Mouse (Mus musculus) intestine, postnatal 0 days (tissue): ENCODE measurements around the gene Mapk13. TPM values are rescaled to one million over a fixed set of nuclear protein-coding genes. Genes with fewer than 3 reads are reported as not detected.

ENCODE experiments used
- ATAC-seq: fragments of 200-750 bp; cut with Nextera tagmentation; 2 replicates; pipeline ENCODE4 v1.8.0; 2017; ENCODE audit warnings: mild to moderate bottlenecking, moderate TSS enrichment, moderate library complexity
- H3K27ac ChIP-seq: fragments of 300-500 bp; sonication (generic); 2 replicates; pipeline ENCODE4 v1.5.1; 2014; ENCODE audit warnings: mild to moderate bottlenecking, low read depth, low read length, moderate library complexity
- H3K27me3 ChIP-seq: fragments of 300-500 bp; sonication (generic); replicated peaks from 2 replicates; pipeline ENCODE4 v1.6.1; 2014; ENCODE audit warnings: low read length, mixed read lengths; ENCODE audit not compliant: control insufficient read depth, insufficient read depth
- H3K36me3 ChIP-seq: fragments of 300-500 bp; sonication (generic); 2 replicates; pipeline ENCODE4 v1.6.1; 2014; ENCODE audit warnings: mild to moderate bottlenecking, moderate library complexity; ENCODE audit not compliant: control insufficient read depth, insufficient read depth
- H3K4me1 ChIP-seq: fragments of 300-500 bp; sonication (generic); replicated peaks from 2 replicates; pipeline ENCODE4 v1.6.1; 2014; ENCODE audit warnings: antibody characterized with exemption, low read length, mixed read lengths; ENCODE audit not compliant: control insufficient read depth, insufficient read depth
- H3K4me2 ChIP-seq: fragments of 300-500 bp; sonication (generic); replicated peaks from 2 replicates; pipeline ENCODE4 v1.6.1; 2014; ENCODE audit warnings: low read depth, mild to moderate bottlenecking, moderate library complexity
- H3K4me3 ChIP-seq: fragments of 300-500 bp; sonication (generic); 2 replicates; pipeline ENCODE4 v1.5.1; 2014; ENCODE audit warnings: low read depth, low read length
- H3K9ac ChIP-seq: fragments of 300-500 bp; sonication (generic); 2 replicates; pipeline ENCODE4 v1.6.1; 2014; ENCODE audit warnings: mild to moderate bottlenecking, low read depth, low read length
- H3K9me3 ChIP-seq: fragments of 300-500 bp; sonication (generic); 2 replicates; pipeline ENCODE4 v1.6.1; 2016; ENCODE audit warnings: mixed run types; ENCODE audit not compliant: control insufficient read depth
- CTCF ChIP-seq: sonication (generic); IDR thresholded peaks from 2 replicates; pipeline ENCODE4 v1.5.1; 2016; ENCODE audit warnings: low read depth, mild to moderate bottlenecking, control low read depth, antibody characterized with exemption, moderate library complexity
- WGBS: fragments of 180-500 bp; shearing (Covaris S2); extraction: QIAGEN DNeasy Blood & Tissue Kit; methylation state at CpG from one replicate; pipeline ENCODE4 v1.1.7; 2014; 5-methylcytosine and 5-hydroxymethylcytosine counted together
- polyA plus RNA-seq: library from polyadenylated mRNA; unstranded; fragments of >200 nt; fragmentation: Nextera tagmentation; extraction: Ambion mirVana; gene quantifications from 2 replicates; pipeline ENCODE4 v1.2.1, GENCODE M21; 2015

Gene Mapk13
- polyA plus RNA-seq, 1 experiment from 2014 or later: 204 TPM

DNA sequence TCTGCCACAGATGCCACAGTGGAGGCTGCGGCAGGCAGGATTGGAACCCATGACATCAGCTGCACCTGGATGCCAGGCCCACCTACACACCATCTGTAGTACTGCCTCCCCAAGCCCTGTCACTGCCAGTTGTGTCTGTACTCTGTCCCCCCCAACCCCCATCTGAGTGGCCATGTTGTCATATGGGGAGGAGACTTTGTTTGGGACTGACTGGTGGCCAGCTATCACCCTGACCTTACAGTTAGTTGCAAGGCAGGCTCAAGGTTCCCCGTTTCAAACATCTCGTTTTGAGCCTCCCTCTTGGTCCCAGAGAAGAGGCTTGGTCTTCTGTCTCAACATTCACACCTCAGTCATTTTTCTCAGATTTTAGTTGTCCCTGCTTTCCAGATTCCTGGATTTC lies 10.6 kb downstream of the Mapk13 start:
- no peak for TF ChIP-seq CTCF
- no peak overlapping the region for H3K9ac ChIP-seq
- H3K4me2 ChIP-seq: no peak overlapping the region
- H3K4me1 ChIP-seq: no peaks in the 10 kb centered on the region
- no peaks in the 10 kb centered on the region for H3K9me3 ChIP-seq
- H3K27me3 ChIP-seq: no peaks in the 10 kb centered on the region
- H3K27ac ChIP-seq: no peak overlapping the region
- WGBS: 92% methylated on average over 3 of the region's 3 CpGs
- H3K4me3 ChIP-seq: no peak overlapping the region
- H3K36me3 ChIP-seq: peaks cover 28% of the 10 kb centered on the region
- no peak for ATAC-seq

DNA sequence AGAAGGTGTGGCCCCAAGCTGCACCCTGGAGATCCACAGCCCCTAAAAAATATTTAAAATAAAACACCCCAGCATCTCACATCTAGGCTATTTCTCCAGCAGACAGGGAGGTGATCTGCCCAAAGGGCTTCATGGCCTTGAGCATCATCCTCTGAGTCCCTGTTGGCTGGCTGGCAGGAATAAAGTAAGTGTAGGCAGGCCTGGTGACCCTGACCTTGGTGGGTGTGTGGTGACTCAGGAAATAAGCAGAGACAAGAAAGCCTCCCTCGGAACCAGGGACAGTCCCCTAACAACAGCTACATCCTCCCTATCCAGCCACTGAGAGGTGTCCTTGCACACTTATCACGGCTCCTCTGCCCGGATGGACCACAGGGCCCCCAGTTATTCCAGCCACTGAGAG lies 11.7 kb downstream of the Mapk13 start:
- Histone ChIP-seq H3K27me3 (no peaks in the 10 kb centered on the region), H3K4me2 (no peak overlapping the region), H3K27ac (no peak overlapping the region), H3K36me3 (peaks cover 26% of the 10 kb centered on the region), H3K9ac (no peak overlapping the region), H3K4me3 (no peak overlapping the region), H3K9me3 (no peaks in the 10 kb centered on the region), H3K4me1 (no peaks in the 10 kb centered on the region)
- 48% methylated on average over 3 of the region's 3 CpGs for WGBS
- ATAC-seq: no peak
- TF ChIP-seq CTCF: no peak

DNA sequence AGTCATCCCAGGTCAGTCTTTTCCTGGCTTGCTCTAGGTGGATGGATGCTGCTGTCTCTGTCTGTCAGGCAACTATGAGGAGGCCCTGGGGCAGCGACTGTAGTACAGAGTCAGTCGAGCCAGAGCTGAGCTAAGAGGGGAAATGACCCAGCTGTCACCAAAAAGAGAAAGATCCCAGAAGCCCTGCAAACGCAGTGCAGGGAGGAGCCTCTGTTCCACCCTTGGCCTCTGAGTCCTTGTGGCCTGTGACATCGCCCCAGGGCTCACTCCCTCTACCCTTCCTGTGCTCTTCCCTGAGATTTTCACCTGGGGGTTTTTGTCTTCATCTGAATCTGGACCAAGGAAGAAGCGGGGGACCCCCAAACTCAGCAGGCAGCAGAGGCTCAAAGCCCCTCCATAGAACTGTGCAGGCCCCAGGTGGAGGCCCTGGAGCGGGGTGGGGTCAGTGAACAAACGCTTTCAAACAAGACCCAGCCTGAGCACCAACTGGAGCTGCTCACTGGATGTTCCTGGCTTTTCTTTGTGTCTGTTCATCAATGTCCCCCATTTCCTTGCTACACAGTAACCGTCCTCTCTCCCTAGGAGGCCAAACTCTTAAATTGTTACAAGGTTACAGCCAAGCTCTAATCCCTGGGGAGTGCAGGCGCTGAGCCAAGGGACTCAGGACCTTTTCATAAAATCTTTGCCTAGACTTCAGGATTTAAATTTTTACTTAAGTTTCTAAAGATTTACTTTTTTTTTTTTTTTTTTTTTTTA lies 12.4 kb downstream of the Mapk13 start:
- H3K27me3 ChIP-seq: no peaks in the 10 kb centered on the region
- peaks cover 20% of the 10 kb centered on the region for H3K36me3 ChIP-seq
- no peaks in the 10 kb centered on the region for H3K4me1 ChIP-seq
- no peak overlapping the region for H3K9ac ChIP-seq
- no peak overlapping the region for H3K4me2 ChIP-seq
- H3K4me3 ChIP-seq: no peak overlapping the region
- no peak for TF ChIP-seq CTCF
- no peak for ATAC-seq
- no peak overlapping the region for H3K27ac ChIP-seq
- no peaks in the 10 kb centered on the region for H3K9me3 ChIP-seq
- WGBS: 52% methylated on average over 9 of the region's 9 CpGs

DNA sequence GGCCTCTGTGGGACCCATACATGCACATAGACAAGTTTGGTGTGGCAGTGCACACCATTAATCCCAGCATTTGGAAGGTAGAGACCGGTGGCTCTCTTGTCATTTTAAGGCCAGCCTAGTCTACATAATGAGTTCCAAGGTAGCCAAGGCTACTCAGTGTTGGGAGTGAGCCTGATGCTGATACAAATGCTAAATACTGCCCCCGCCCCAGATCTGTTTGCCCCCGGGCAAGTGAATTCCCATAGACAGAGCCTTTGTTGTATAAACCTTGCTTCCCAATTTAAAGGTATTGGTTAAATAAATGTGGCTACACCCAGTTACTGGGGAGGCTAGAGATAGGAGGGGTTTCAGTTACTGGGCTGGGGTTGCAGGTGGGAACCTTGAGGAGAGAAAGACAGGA lies 15.9 kb downstream of the Mapk13 start:
- Histone ChIP-seq H3K4me1 (no peaks in the 10 kb centered on the region), H3K4me3 (no peak overlapping the region), H3K36me3 (no peaks in the 10 kb centered on the region; the same call in 1 of the 2 replicates), H3K9ac (no peak overlapping the region), H3K9me3 (no peaks in the 10 kb centered on the region), H3K4me2 (no peak overlapping the region), H3K27ac (no peak overlapping the region), H3K27me3 (no peaks in the 10 kb centered on the region)
- no peak for ATAC-seq
- TF ChIP-seq CTCF: no peak
- 96% methylated on average over 3 of the region's 3 CpGs for WGBS

DNA sequence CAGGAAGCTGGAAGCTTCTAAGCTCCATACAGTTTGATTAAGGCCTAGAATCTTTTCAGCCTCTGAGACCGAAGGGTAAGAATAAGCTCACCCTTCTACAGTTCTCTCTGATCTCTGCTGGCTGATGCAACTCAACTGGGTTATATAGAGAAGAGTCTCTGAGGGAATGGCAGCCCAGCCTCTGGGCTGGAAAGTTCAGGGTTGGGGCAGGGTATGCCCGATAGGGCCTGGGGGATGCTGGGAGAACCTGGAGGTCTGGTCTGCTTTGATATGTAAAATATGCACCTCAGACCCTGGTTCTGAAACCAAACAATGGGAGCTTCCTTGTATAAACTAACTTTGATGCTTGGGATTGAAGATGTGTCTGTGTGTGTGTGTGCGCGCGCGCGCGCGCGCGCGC lies 18.4 kb downstream of the Mapk13 start:
- Histone ChIP-seq H3K27ac (no peak overlapping the region), H3K4me1 (no peaks in the 10 kb centered on the region), H3K27me3 (no peaks in the 10 kb centered on the region), H3K4me3 (no peak overlapping the region), H3K4me2 (no peak overlapping the region), H3K9ac (no peak overlapping the region), H3K36me3 (no peaks in the 10 kb centered on the region), H3K9me3 (no peaks in the 10 kb centered on the region)
- WGBS: 93% methylated on average over 12 of the region's 12 CpGs
- no peak for ATAC-seq
- no peak for TF ChIP-seq CTCF

DNA sequence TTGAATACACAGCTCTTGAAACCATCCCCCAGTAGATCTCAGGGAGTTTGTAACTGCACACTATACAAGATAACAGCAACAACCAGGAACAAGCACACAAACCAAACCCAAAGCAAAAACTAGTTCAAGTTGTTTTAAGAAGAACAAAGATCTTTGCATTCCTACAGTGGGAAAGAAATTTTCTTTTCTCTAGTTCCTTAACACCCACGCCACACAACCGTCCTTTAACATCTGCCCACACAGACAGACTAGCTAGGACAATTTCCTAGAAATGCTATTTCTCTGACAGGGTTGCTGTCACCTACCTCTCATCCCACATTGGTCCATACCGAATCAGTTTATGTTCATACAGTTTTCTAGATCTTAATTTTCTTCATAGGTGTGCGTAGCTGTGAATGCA lies 27.9 kb downstream of the Mapk13 start:
- 92% methylated on average over 4 of the region's 4 CpGs for WGBS
- Histone ChIP-seq H3K9ac (no peak overlapping the region), H3K4me2 (no peak overlapping the region), H3K9me3 (peaks cover 4% of the 10 kb centered on the region; the same call in 1 of the 2 replicates), H3K4me3 (no peak overlapping the region), H3K4me1 (no peaks in the 10 kb centered on the region), H3K36me3 (no peaks in the 10 kb centered on the region), H3K27me3 (no peaks in the 10 kb centered on the region), H3K27ac (no peak overlapping the region)
- TF ChIP-seq CTCF: no peak
- no peak for ATAC-seq
